Mouse (Mus musculus): ENCODE results near the gene Hmga2. TPM values are rescaled to one million over a fixed set of nuclear protein-coding genes. Genes with fewer than 3 reads are reported as not detected.
"Not testable (repeated sequence)": the region's sequence is repeated elsewhere in the genome, so short reads cannot be mapped to it uniquely, and the experiment has no call there.

Hmga2 gene
- total RNA-seq, 2 experiments from 2014 or later = 0.07 to 0.18 TPM

- no peak for DNase-seq (ENCODE audit: low spot score in 2 of 2)
These were observed 80.7 kb downstream of the Hmga2 start for GRCm38 (mm10) chr10:120395550-120395949.

- DNase-seq (ENCODE audit: low spot score in 2 of 2) = no peak
These were observed 81.5 kb downstream of the Hmga2 start for GRCm38 (mm10) chr10:120394740-120395139.

GRCm38 (mm10) chr10:120391971-120392716, 84.1 kb downstream of the Hmga2 start:
- DNase-seq (ENCODE audit: low spot score in 2 of 2) = no peak

GRCm38 (mm10) chr10:120390912-120391835, 85.1 kb downstream of the Hmga2 start:
- DNase-seq (ENCODE audit: low spot score in 2 of 2) = no peak

GRCm38 (mm10) chr10:120389707-120390106, 86.6 kb downstream of the Hmga2 start:
- no peak for DNase-seq (ENCODE audit: low spot score in 2 of 2)

GRCm38 (mm10) chr10:120388966-120389365, 87.3 kb downstream of the Hmga2 start:
- DNase-seq (ENCODE audit: low spot score in 2 of 2) = no peak

- no peak for DNase-seq (ENCODE audit: low spot score in 2 of 2)
These were observed 87.8 kb downstream of the Hmga2 start for GRCm38 (mm10) chr10:120388400-120388871.

- no peak for DNase-seq (ENCODE audit: low spot score in 2 of 2)
These were observed 89.2 kb downstream of the Hmga2 start for GRCm38 (mm10) chr10:120387105-120387504.

- no peak for DNase-seq (ENCODE audit: low spot score in 2 of 2)
These were observed 91.3 kb downstream of the Hmga2 start for GRCm38 (mm10) chr10:120384797-120385600.

- DNase-seq (ENCODE audit: low spot score in 2 of 2) = no peak
These were observed 92.2 kb downstream of the Hmga2 start for GRCm38 (mm10) chr10:120384040-120384439.

GRCm38 (mm10) chr10:120377795-120378194, 98.5 kb downstream of the Hmga2 start:
- DNase-seq (ENCODE audit: low spot score in 2 of 2) = no peak

- DNase-seq (ENCODE audit: low spot score in 2 of 2) = peak; percentile 57 to 81
These were observed 98.9 kb downstream of the Hmga2 start for GRCm38 (mm10) chr10:120377327-120377752.

GRCm38 (mm10) chr10:120375438-120375837, 100.8 kb downstream of the Hmga2 start:
- DNase-seq (ENCODE audit: low spot score in 2 of 2) = no peak

GRCm38 (mm10) chr10:120371215-120371614, 105.1 kb downstream of the Hmga2 start:
- DNase-seq (ENCODE audit: low spot score in 2 of 2) = no peak

GRCm38 (mm10) chr10:120369187-120369805, 107.0 kb downstream of the Hmga2 start:
- no peak for DNase-seq (ENCODE audit: low spot score in 2 of 2)

- not testable (repeated sequence) for DNase-seq (ENCODE audit: low spot score in 2 of 2)
These were observed 110.1 kb downstream of the Hmga2 start for GRCm38 (mm10) chr10:120366173-120366592.

GRCm38 (mm10) chr10:120365380-120366172, 110.7 kb downstream of the Hmga2 start:
- no peak for DNase-seq (ENCODE audit: low spot score in 2 of 2)

- DNase-seq (ENCODE audit: low spot score in 2 of 2) = no peak
These were observed 112.2 kb downstream of the Hmga2 start for GRCm38 (mm10) chr10:120363983-120364582.

- not testable (repeated sequence) for DNase-seq (ENCODE audit: low spot score in 2 of 2)
These were observed 112.8 kb downstream of the Hmga2 start for GRCm38 (mm10) chr10:120363298-120363982.

All from layer of hippocampus, adult 18-20 months (tissue).